Mouse (Mus musculus) forebrain, embryonic 10.5 days (tissue): ENCODE results near the gene Zfp473. TPM values are rescaled to one million over a fixed set of nuclear protein-coding genes. Genes with fewer than 3 reads are reported as not detected.
A peak's percentile ranks its signal among the peaks of the same experiment; 100 is the strongest.
"Not testable (repeated sequence)": the region's sequence is repeated elsewhere in the genome, so short reads cannot be mapped to it uniquely, and the experiment has no call there.

Experiments used
- DNase-seq: peaks from one replicate; pipeline ENCODE4 v3.0.0-alpha.2; 2017; ENCODE audit warnings: low spot score; ENCODE audit errors: extremely low spot score
- H3K27ac ChIP-seq: fragments of 300-500 bp; sonication (generic); 2 replicates; pipeline ENCODE4 v1.5.1; 2016; ENCODE audit warnings: mild to moderate bottlenecking
- H3K27me3 ChIP-seq: fragments of 300-500 bp; sonication (generic); 2 replicates; pipeline ENCODE4 v1.6.1; 2016; ENCODE audit warnings: mild to moderate bottlenecking; ENCODE audit not compliant: poor library complexity, severe bottlenecking
- H3K36me3 ChIP-seq: fragments of 300-500 bp; sonication (generic); replicated peaks from 2 replicates; pipeline ENCODE4 v1.6.1; 2016; ENCODE audit warnings: mild to moderate bottlenecking, moderate library complexity
- H3K4me1 ChIP-seq: fragments of 300-500 bp; sonication (generic); 2 replicates; pipeline ENCODE4 v1.6.1; 2016
- H3K4me3 ChIP-seq: fragments of 300-500 bp; sonication (generic); 2 replicates; pipeline ENCODE4 v1.5.1; 2016; ENCODE audit warnings: mild to moderate bottlenecking, moderate library complexity
- H3K9me3 ChIP-seq: fragments of 300-500 bp; sonication (generic); 2 replicates; pipeline ENCODE4 v1.6.1; 2016; ENCODE audit warnings: mild to moderate bottlenecking, moderate library complexity
- WGBS: fragments of 180-500 bp; shearing (Covaris S2); methylation state at CpG from one replicate; pipeline ENCODE4 v1.1.7; 2016; 5-methylcytosine and 5-hydroxymethylcytosine counted together
- polyA plus RNA-seq: library from polyadenylated mRNA; unstranded; fragments of >200 nt; fragmentation: Nextera tagmentation; extraction: Ambion mirVana; gene quantifications from 2 replicates; pipeline ENCODE4 v1.2.1, GENCODE M21; 2016

Gene Zfp473
- polyA plus RNA-seq, 1 experiment from 2014 or later = 3.5 TPM

GRCm38 (mm10) chr7:44747115-44747514, 3.7 kb downstream of the Zfp473 start:
- Histone ChIP-seq H3K27me3 (no peaks in the 10 kb centered on the region), H3K9me3 (no peaks in the 10 kb centered on the region), H3K36me3 (peaks cover 2% of the 10 kb centered on the region), H3K4me3 (peak overlapping the region; percentile 78), H3K4me1 (peaks cover 41% of the 10 kb centered on the region), H3K27ac (peak overlapping the region; percentile 89)
- DNase-seq = no peak
- WGBS = 72% methylated on average over 4 of the region's 4 CpGs

- Histone ChIP-seq H3K4me1 (peaks cover 41% of the 10 kb centered on the region), H3K9me3 (no peaks in the 10 kb centered on the region), H3K27me3 (no peaks in the 10 kb centered on the region), H3K4me3 (peak overlapping the region; percentile 58), H3K36me3 (no peaks in the 10 kb centered on the region), H3K27ac (peak overlapping the region; percentile 85)
- WGBS = under 1% methylated on average over 18 of the region's 18 CpGs
- DNase-seq = peak; percentile 86
Observed at GRCm38 (mm10) chr7:44745076-44745475, 5.8 kb downstream of the Zfp473 start.

- peaks cover 38% of the 10 kb centered on the region for H3K4me1 ChIP-seq
- H3K27ac ChIP-seq = peak overlapping the region; percentile 85
- DNase-seq = no peak
- peak overlapping the region; percentile 58 for H3K4me3 ChIP-seq
- WGBS = 18% methylated on average over 9 of the region's 9 CpGs
- H3K27me3 ChIP-seq = no peaks in the 10 kb centered on the region
- no peaks in the 10 kb centered on the region for H3K36me3 ChIP-seq
- no peaks in the 10 kb centered on the region for H3K9me3 ChIP-seq
Observed at GRCm38 (mm10) chr7:44744270-44744669, 6.6 kb downstream of the Zfp473 start.

GRCm38 (mm10) chr7:44741361-44741760, 9.5 kb downstream of the Zfp473 start:
- H3K36me3 ChIP-seq = peaks cover 9% of the 10 kb centered on the region; the same call in 1 of the 2 replicates
- no peak for DNase-seq
- H3K4me1 ChIP-seq = peaks cover 19% of the 10 kb centered on the region
- no peaks in the 10 kb centered on the region for H3K27me3 ChIP-seq
- H3K27ac ChIP-seq = no peak overlapping the region
- no peak overlapping the region for H3K4me3 ChIP-seq
- WGBS = 93% methylated on average over 8 of the region's 8 CpGs
- H3K9me3 ChIP-seq = no peaks in the 10 kb centered on the region

- no peaks in the 10 kb centered on the region for H3K27me3 ChIP-seq
- 92% methylated on average over 9 of the region's 9 CpGs for WGBS
- no peak overlapping the region for H3K4me3 ChIP-seq
- peaks cover 48% of the 10 kb centered on the region for H3K36me3 ChIP-seq
- H3K27ac ChIP-seq = no peak overlapping the region
- no peaks in the 10 kb centered on the region for H3K4me1 ChIP-seq
- DNase-seq = no peak
- peaks cover 14% of the 10 kb centered on the region; the same call in 1 of the 2 replicates for H3K9me3 ChIP-seq
Observed at GRCm38 (mm10) chr7:44733723-44734122, 17.1 kb downstream of the Zfp473 start.

GRCm38 (mm10) chr7:44728082-44728975, 22.5 kb downstream of the Zfp473 start:
- 90% methylated on average over 11 of the region's 11 CpGs for WGBS
- no peak overlapping the region for H3K27ac ChIP-seq

GRCm38 (mm10) chr7:44727151-44727550, 23.7 kb downstream of the Zfp473 start:
- H3K36me3 ChIP-seq = peaks cover 4% of the 10 kb centered on the region
- H3K4me3 ChIP-seq = no peak overlapping the region
- WGBS = 77% methylated on average over 5 of the region's 5 CpGs
- H3K27me3 ChIP-seq = no peaks in the 10 kb centered on the region
- no peak overlapping the region for H3K27ac ChIP-seq
- DNase-seq = no peak
- H3K4me1 ChIP-seq = no peaks in the 10 kb centered on the region
- H3K9me3 ChIP-seq = no peaks in the 10 kb centered on the region

More at GRCm38 (mm10) chr7:44728082-44728975, 22.5 kb downstream of the Zfp473 start:
- no peak for DNase-seq
- H3K9me3 ChIP-seq = no peaks in the 10 kb centered on the region
- H3K27me3 ChIP-seq = no peaks in the 10 kb centered on the region
- no peaks in the 10 kb centered on the region for H3K4me1 ChIP-seq
- H3K4me3 ChIP-seq = no peak overlapping the region
- H3K36me3 ChIP-seq = peaks cover 14% of the 10 kb centered on the region

- no peaks in the 10 kb centered on the region for H3K4me1 ChIP-seq
- 77% methylated on average over 6 of the region's 6 CpGs for WGBS
- H3K36me3 ChIP-seq = no peaks in the 10 kb centered on the region
- no peaks in the 10 kb centered on the region for H3K9me3 ChIP-seq
- no peaks in the 10 kb centered on the region for H3K27me3 ChIP-seq
- no peak for DNase-seq
- H3K4me3 ChIP-seq = no peak overlapping the region
- no peak overlapping the region for H3K27ac ChIP-seq
Observed at GRCm38 (mm10) chr7:44726343-44726742, 24.5 kb downstream of the Zfp473 start.

- WGBS = 26% methylated on average over 7 of the region's 7 CpGs
- Histone ChIP-seq H3K4me1 (no peaks in the 10 kb centered on the region), H3K27me3 (no peaks in the 10 kb centered on the region), H3K36me3 (no peaks in the 10 kb centered on the region), H3K4me3 (no peak overlapping the region), H3K9me3 (no peaks in the 10 kb centered on the region), H3K27ac (no peak overlapping the region)
- DNase-seq = no peak
Observed at GRCm38 (mm10) chr7:44724316-44724715, 26.5 kb downstream of the Zfp473 start.

GRCm38 (mm10) chr7:44722058-44722457, 28.8 kb downstream of the Zfp473 start:
- 94% methylated on average over 5 of the region's 5 CpGs for WGBS
- H3K27me3 ChIP-seq = no peaks in the 10 kb centered on the region
- H3K36me3 ChIP-seq = no peaks in the 10 kb centered on the region
- DNase-seq = no peak
- H3K27ac ChIP-seq = no peak overlapping the region
- no peaks in the 10 kb centered on the region for H3K4me1 ChIP-seq
- H3K4me3 ChIP-seq = no peak overlapping the region
- H3K9me3 ChIP-seq = no peaks in the 10 kb centered on the region

- WGBS = 79% methylated on average over 5 of the region's 5 CpGs
- DNase-seq = no peak
- no peaks in the 10 kb centered on the region for H3K4me1 ChIP-seq
- H3K9me3 ChIP-seq = peaks cover 8% of the 10 kb centered on the region
- no peak overlapping the region for H3K27ac ChIP-seq
- H3K36me3 ChIP-seq = no peaks in the 10 kb centered on the region
- H3K27me3 ChIP-seq = no peaks in the 10 kb centered on the region
- H3K4me3 ChIP-seq = no peak overlapping the region
Observed at GRCm38 (mm10) chr7:44709881-44710280, 41.0 kb downstream of the Zfp473 start.

- WGBS = 72% methylated on average over 14 of the region's 14 CpGs
- no peak within 1 kb of the TSS for H3K4me3 ChIP-seq
- no peaks in the 10 kb centered on the region for H3K27me3 ChIP-seq
- H3K4me1 ChIP-seq = no peaks in the 10 kb centered on the region
- DNase-seq = no peak
- no peaks in the 10 kb centered on the region for H3K36me3 ChIP-seq
- H3K27ac ChIP-seq = no peak within 1 kb of the TSS
- H3K9me3 ChIP-seq = peaks cover 2% of the 10 kb centered on the region; the same call in 1 of the 2 replicates
Observed at GRCm38 (mm10) chr7:44708574-44708973, 42.3 kb downstream of the Zfp473 start, which contains the start of gene Izumo2. Izumo2 (plus strand) TSS chr7:44708742.

GRCm38 (mm10) chr7:44708093-44708492, 42.8 kb downstream of the Zfp473 start:
- H3K4me1 ChIP-seq, H3K36me3 ChIP-seq: not testable (repeated sequence)
- WGBS = 92% methylated on average over 6 of the region's 6 CpGs

More at GRCm38 (mm10) chr7:44708093-44708492, 42.8 kb downstream of the Zfp473 start:
- not testable (repeated sequence) for H3K27ac ChIP-seq, H3K4me3 ChIP-seq, H3K27me3 ChIP-seq, DNase-seq, H3K9me3 ChIP-seq
